Mouse (Mus musculus): ENCODE results near the gene Polr2j. TPM values are rescaled to one million over a fixed set of nuclear protein-coding genes. Genes with fewer than 3 reads are reported as not detected.
A peak's percentile ranks its signal among the peaks of the same experiment; 100 is the strongest.

Polr2j gene
- polyA plus RNA-seq, 1 experiment from 2014 or later, result 200 TPM

DNA sequence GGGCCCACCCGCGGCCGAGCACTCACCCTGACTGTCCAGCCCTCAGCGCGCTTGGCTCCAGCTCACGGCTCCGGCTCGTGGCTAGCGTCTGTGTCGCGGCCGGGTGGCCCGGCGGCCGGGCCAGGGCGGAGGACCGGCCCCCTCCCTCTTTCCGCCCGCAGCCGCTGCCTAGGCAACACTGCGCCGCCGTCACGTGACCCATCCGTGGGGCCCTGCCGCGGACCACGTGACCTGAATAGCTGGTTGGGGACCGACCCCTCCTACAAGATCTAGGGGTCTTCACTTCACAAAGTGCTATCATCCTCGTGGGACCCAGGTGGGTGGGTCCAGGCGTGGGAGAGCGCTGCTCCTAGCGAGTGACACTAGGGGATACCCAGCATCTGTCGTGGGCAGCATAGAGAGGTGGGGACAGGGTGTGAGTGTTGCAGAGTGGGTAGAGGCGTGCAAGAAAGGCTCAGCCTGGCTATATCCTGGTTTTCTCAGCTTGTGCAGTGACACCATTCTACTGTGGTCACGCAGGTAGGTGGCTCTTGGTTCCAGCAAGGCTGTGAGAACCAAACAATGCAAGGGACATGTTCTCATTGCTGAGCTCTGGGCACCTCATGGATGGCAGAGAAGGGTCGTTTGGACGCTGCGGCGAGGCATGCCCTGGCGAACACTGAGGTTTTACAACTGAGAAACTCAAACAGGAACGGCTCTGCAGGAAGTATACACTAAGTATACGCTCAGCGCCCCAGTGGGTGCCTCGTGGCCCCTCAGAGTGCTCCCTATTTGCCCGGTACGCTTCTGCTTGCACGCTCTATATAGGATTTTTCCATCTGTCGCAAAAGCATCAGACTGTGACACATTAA lies 54.3 kb downstream of the Polr2j start, which contains the start of gene Orai2:
Orai2 (minus strand) TSS at position 202 of the 851 bp plus-strand sequence.
- peaks cover 28% of the 10 kb centered on the region for H3K4me1 ChIP-seq
- peak within 1 kb of the TSS; percentile 64 for H3K4me3 ChIP-seq
- H3K4me2 ChIP-seq, result peak within 1 kb of the TSS; percentile 67
- no peaks in the 10 kb centered on the region for H3K9me3 ChIP-seq
- H3K9ac ChIP-seq, result peak within 1 kb of the TSS; percentile 82
- 0 out of 2 replicates have a peak, but pooled peaks cover 6% of the 10 kb centered on the region for H3K36me3 ChIP-seq (replicated peaks)
- WGBS, result 5% methylated on average over 49 of the region's 49 CpGs
- H3K27ac ChIP-seq, result peak within 1 kb of the TSS; percentile 85
- peak; percentile 91 for ATAC-seq (replicated peaks)
- H3K27me3 ChIP-seq (replicated peaks), result no peaks in the 10 kb centered on the region

DNA sequence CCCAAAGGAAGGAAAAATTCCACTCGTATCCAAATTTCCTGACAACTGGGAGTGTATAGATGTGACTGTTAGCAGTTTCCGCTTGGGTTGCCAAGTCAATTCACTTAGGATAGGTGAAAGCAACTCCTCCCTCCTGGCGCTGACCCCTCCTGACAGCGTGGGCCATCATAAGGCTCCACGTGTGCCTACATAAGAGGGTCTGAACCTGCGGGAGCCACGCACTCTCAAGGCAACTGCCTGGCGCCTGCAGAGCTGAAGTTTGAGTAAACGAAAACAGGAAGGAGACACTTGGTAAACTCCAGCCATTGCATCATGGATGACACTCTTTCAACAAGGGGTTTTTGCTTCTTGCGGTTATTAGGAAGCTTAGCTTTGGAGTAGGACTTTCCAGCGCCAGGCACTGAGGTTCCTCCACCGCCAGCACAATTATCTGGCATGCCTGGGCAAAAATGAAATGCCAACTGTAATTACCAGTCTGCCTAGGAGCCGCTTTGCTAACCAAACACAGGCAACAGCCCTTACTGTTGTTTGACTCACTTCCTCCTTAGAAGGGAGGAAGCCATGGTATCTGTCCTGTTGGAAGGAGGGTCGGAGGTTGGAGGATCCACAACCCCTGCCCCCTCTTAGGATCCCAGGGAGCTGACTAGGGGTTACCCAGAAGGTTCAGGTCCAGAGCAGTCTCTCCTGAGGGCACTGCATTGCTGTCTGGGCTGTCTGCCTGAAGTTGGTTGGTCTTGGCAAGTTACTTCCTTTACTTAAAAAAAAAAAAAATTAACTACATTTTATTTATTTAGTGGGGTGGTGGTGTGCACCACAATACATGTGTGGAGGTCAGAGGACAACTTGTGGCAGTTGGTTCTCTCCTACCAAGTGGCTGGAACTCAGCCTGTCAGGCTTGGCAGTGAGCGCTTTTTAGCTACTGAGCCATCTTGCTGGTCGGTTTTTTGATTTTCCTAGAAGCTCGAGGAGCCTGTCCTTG lies 55.2 kb downstream of the Polr2j start:
- Histone ChIP-seq H3K4me1 (peaks cover 28% of the 10 kb centered on the region), H3K36me3 (replicated peaks) (0 out of 2 replicates have a peak, but pooled peaks cover 6% of the 10 kb centered on the region), H3K4me3 (peak overlapping the region; percentile 64), H3K27me3 (replicated peaks) (no peaks in the 10 kb centered on the region), H3K9me3 (no peaks in the 10 kb centered on the region), H3K9ac (peak overlapping the region; percentile 82), H3K27ac (peak overlapping the region; percentile 85), H3K4me2 (peak overlapping the region; percentile 67)
- 40% methylated on average over 17 of the region's 17 CpGs for WGBS
- peak; percentile 5; the same call in 1 of the 2 replicates for ATAC-seq (replicated peaks)

Small RNAs within 50 kb of the gene (microRNA-seq; reads per million reads assigned to microRNA genes)
- gene Mir7035, result 1.1 reads per million

Other genes with a start within 250 kb of the Polr2j start
- gene Hspb1, start 228.7 kb upstream of the Polr2j start, polyA plus RNA-seq (2015; fragmentation: Nextera tagmentation; extraction: Ambion mirVana), result 13.4 and 13.9 TPM in 2 replicates
- 845 and 866 TPM in 2 replicates for gene Ywhag, start 182.0 kb upstream of the Polr2j start, polyA plus RNA-seq (2015; fragmentation: Nextera tagmentation; extraction: Ambion mirVana)
- 1.4 and 2.2 TPM in 2 replicates for gene Ssc4d, start 142.1 kb upstream of the Polr2j start, polyA plus RNA-seq (2015; fragmentation: Nextera tagmentation; extraction: Ambion mirVana)
- 0.17 and 0.21 TPM in 2 replicates for gene Zp3, start 136.5 kb upstream of the Polr2j start, polyA plus RNA-seq (2015; fragmentation: Nextera tagmentation; extraction: Ambion mirVana)
- gene Dtx2, start 121.8 kb upstream of the Polr2j start, polyA plus RNA-seq (2015; fragmentation: Nextera tagmentation; extraction: Ambion mirVana), result 26.8 and 27.5 TPM in 2 replicates
- gene Upk3b, start 78.1 kb upstream of the Polr2j start, polyA plus RNA-seq (2015; fragmentation: Nextera tagmentation; extraction: Ambion mirVana), result not detected in 2 replicates
- not detected in 2 replicates for gene Upk3bl, start 62.1 kb upstream of the Polr2j start, polyA plus RNA-seq (2015; fragmentation: Nextera tagmentation; extraction: Ambion mirVana)
- gene Rasa4, start 32.7 kb upstream of the Polr2j start, polyA plus RNA-seq (2015; fragmentation: Nextera tagmentation; extraction: Ambion mirVana), result 22.0 and 22.8 TPM in 2 replicates
- gene Lrwd1, start 19.4 kb downstream of the Polr2j start, polyA plus RNA-seq (2015; fragmentation: Nextera tagmentation; extraction: Ambion mirVana), result 28.6 and 30.7 TPM in 2 replicates
- gene Alkbh4, start 19.5 kb downstream of the Polr2j start, polyA plus RNA-seq (2015; fragmentation: Nextera tagmentation; extraction: Ambion mirVana), result 22.3 and 22.8 TPM in 2 replicates
- 52.0 and 53.2 TPM in 2 replicates for gene Orai2, start 54.1 kb downstream of the Polr2j start, polyA plus RNA-seq (2015; fragmentation: Nextera tagmentation; extraction: Ambion mirVana)
- gene Prkrip1, start 82.3 kb downstream of the Polr2j start, polyA plus RNA-seq (2015; fragmentation: Nextera tagmentation; extraction: Ambion mirVana), result 54.8 and 55.6 TPM in 2 replicates
- gene Sh2b2, start 129.9 kb downstream of the Polr2j start, polyA plus RNA-seq (2015; fragmentation: Nextera tagmentation; extraction: Ambion mirVana), result 31.4 and 33.2 TPM in 2 replicates

All from midbrain, embryonic 15.5 days (tissue).